Mouse (Mus musculus): Measurements from ENCODE around the gene Pax2. TPM values are rescaled to one million over a fixed set of nuclear protein-coding genes. Genes with fewer than 3 reads are reported as not detected.

The Pax2 gene
- polyA plus RNA-seq, 1 experiment, result not detected

- Histone ChIP-seq H3K27me3 (ENCODE audit: control insufficient read depth, insufficient read depth, insufficient read length) (peaks cover 97% of the 10 kb centered on the region), H3ac (ENCODE audit: control insufficient read depth, insufficient read length, low read depth) (no peak overlapping the region), H3K79me2 (ENCODE audit: control insufficient read depth, insufficient read depth) (no peaks in the 10 kb centered on the region), H3K4me3 (ENCODE audit: insufficient read depth, poor library complexity, severe bottlenecking) (no peak overlapping the region), H3K79me3 (ENCODE audit: low read depth) (no peaks in the 10 kb centered on the region), H3K36me3 (ENCODE audit: control insufficient read depth, insufficient read depth) (no peaks in the 10 kb centered on the region)
- TF ChIP-seq MAX (IDR thresholded peaks at IDR 0.05) (no peak), MYOG (IDR thresholded peaks at IDR 0.05; ENCODE audit: control insufficient read depth, extremely low read depth, insufficient read length) (no peak), FOSL1 (IDR thresholded peaks at IDR 0.05; ENCODE audit: insufficient read depth, low read length, poor library complexity, severe bottlenecking) (no peak), MYOD1 (IDR thresholded peaks at IDR 0.05; ENCODE audit: control insufficient read depth, insufficient read length, low read depth) (no peak), USF1 (IDR thresholded peaks at IDR 0.05; ENCODE audit: low read depth) (no peak), CEBPB (IDR thresholded peaks at IDR 0.05; ENCODE audit: low read depth) (no peak), CTCF (IDR thresholded peaks at IDR 0.05; ENCODE audit: control insufficient read depth, insufficient read depth, insufficient read length) (no peak)
Observed at GRCm38 (mm10) chr19:44759531-44760118, 3.8 kb downstream of the Pax2 start.

GRCm38 (mm10) chr19:44760259-44761131, 4.7 kb downstream of the Pax2 start:
- Histone ChIP-seq H3K27me3 (ENCODE audit: control insufficient read depth, insufficient read depth, insufficient read length) (peaks cover 97% of the 10 kb centered on the region), H3K79me2 (ENCODE audit: control insufficient read depth, insufficient read depth) (no peaks in the 10 kb centered on the region)
- TF ChIP-seq MAX (IDR thresholded peaks at IDR 0.05) (no peak), MYOD1 (IDR thresholded peaks at IDR 0.05; ENCODE audit: control insufficient read depth, insufficient read length, low read depth) (no peak), MYOG (IDR thresholded peaks at IDR 0.05; ENCODE audit: control insufficient read depth, extremely low read depth, insufficient read length) (no peak)

GRCm38 (mm10) chr19:44762121-44762621, 6.3 kb downstream of the Pax2 start:
- no peak overlapping the region for H3K4me3 ChIP-seq (ENCODE audit: insufficient read depth, poor library complexity, severe bottlenecking)
- peaks cover 90% of the 10 kb centered on the region for H3K27me3 ChIP-seq (ENCODE audit: control insufficient read depth, insufficient read depth, insufficient read length)
- H3K79me3 ChIP-seq (ENCODE audit: low read depth), result no peaks in the 10 kb centered on the region
- TF ChIP-seq MYOG (IDR thresholded peaks at IDR 0.05; ENCODE audit: control insufficient read depth, extremely low read depth, insufficient read length) (no peak), FOSL1 (IDR thresholded peaks at IDR 0.05; ENCODE audit: insufficient read depth, low read length, poor library complexity, severe bottlenecking) (no peak), MYOD1 (IDR thresholded peaks at IDR 0.05; ENCODE audit: control insufficient read depth, insufficient read length, low read depth) (no peak), USF1 (IDR thresholded peaks at IDR 0.05; ENCODE audit: low read depth) (no peak)
- H3K36me3 ChIP-seq (ENCODE audit: control insufficient read depth, insufficient read depth), result no peaks in the 10 kb centered on the region
- no peak overlapping the region for H3ac ChIP-seq (ENCODE audit: control insufficient read depth, insufficient read length, low read depth)
- no peaks in the 10 kb centered on the region for H3K79me2 ChIP-seq (ENCODE audit: control insufficient read depth, insufficient read depth)

More at GRCm38 (mm10) chr19:44760259-44761131, 4.7 kb downstream of the Pax2 start:
- Histone ChIP-seq H3K4me3 (ENCODE audit: insufficient read depth, poor library complexity, severe bottlenecking) (no peak overlapping the region), H3K36me3 (ENCODE audit: control insufficient read depth, insufficient read depth) (no peaks in the 10 kb centered on the region), H3K79me3 (ENCODE audit: low read depth) (no peaks in the 10 kb centered on the region), H3ac (ENCODE audit: control insufficient read depth, insufficient read length, low read depth) (no peak overlapping the region)

GRCm38 (mm10) chr19:44770268-44771050, 14.6 kb downstream of the Pax2 start:
- Histone ChIP-seq H3K4me3 (ENCODE audit: insufficient read depth, poor library complexity, severe bottlenecking) (no peak overlapping the region), H3K36me3 (ENCODE audit: control insufficient read depth, insufficient read depth) (no peaks in the 10 kb centered on the region), H3K79me3 (ENCODE audit: low read depth) (no peaks in the 10 kb centered on the region), H3K27me3 (ENCODE audit: control insufficient read depth, insufficient read depth, insufficient read length) (peaks cover 61% of the 10 kb centered on the region), H3ac (ENCODE audit: control insufficient read depth, insufficient read length, low read depth) (no peak overlapping the region), H3K79me2 (ENCODE audit: control insufficient read depth, insufficient read depth) (no peaks in the 10 kb centered on the region)
- no peak for TF ChIP-seq CTCF (IDR thresholded peaks at IDR 0.05; ENCODE audit: control insufficient read depth, insufficient read depth, insufficient read length)

- Histone ChIP-seq H3K4me3 (ENCODE audit: insufficient read depth, poor library complexity, severe bottlenecking) (no peak overlapping the region), H3K79me2 (ENCODE audit: control insufficient read depth, insufficient read depth) (no peaks in the 10 kb centered on the region), H3K36me3 (ENCODE audit: control insufficient read depth, insufficient read depth) (no peaks in the 10 kb centered on the region), H3K27me3 (ENCODE audit: control insufficient read depth, insufficient read depth, insufficient read length) (peaks cover 62% of the 10 kb centered on the region), H3ac (ENCODE audit: control insufficient read depth, insufficient read length, low read depth) (no peak overlapping the region), H3K79me3 (ENCODE audit: low read depth) (no peaks in the 10 kb centered on the region)
- no peak for TF ChIP-seq MYOD1 (IDR thresholded peaks at IDR 0.05; ENCODE audit: control insufficient read depth, insufficient read length, low read depth)
- no peak for TF ChIP-seq FOSL1 (IDR thresholded peaks at IDR 0.05; ENCODE audit: insufficient read depth, low read length, poor library complexity, severe bottlenecking)
- no peak for TF ChIP-seq MYOG (IDR thresholded peaks at IDR 0.05; ENCODE audit: control insufficient read depth, extremely low read depth, insufficient read length)
Observed at GRCm38 (mm10) chr19:44771499-44771898, 15.7 kb downstream of the Pax2 start.

All from C2C12 (cell line).